Mouse (Mus musculus) limb, embryonic 10.5 days (tissue): ENCODE results near the gene Olfr169. TPM values are rescaled to one million over a fixed set of nuclear protein-coding genes. Genes with fewer than 3 reads are reported as not detected.
"Not testable (repeated sequence)": the region's sequence is repeated elsewhere in the genome, so short reads cannot be mapped to it uniquely, and the experiment has no call there.

Experiments used
- DNase-seq: peaks from one replicate; pipeline ENCODE4 v3.0.0-alpha.2; 2017; ENCODE audit warnings: low spot score
- H3K27ac ChIP-seq: fragments of 300-500 bp; sonication (generic); 2 replicates; pipeline ENCODE4 v1.5.1; 2016; ENCODE audit warnings: mild to moderate bottlenecking
- H3K27me3 ChIP-seq: fragments of 300-500 bp; sonication (generic); 2 replicates; pipeline ENCODE4 v1.6.1; 2016; ENCODE audit warnings: low read depth, mild to moderate bottlenecking; ENCODE audit not compliant: poor library complexity, severe bottlenecking
- H3K36me3 ChIP-seq: fragments of 300-500 bp; sonication (generic); 2 replicates; pipeline ENCODE4 v1.6.1; 2016; ENCODE audit warnings: mild to moderate bottlenecking, moderate library complexity
- H3K4me1 ChIP-seq: fragments of 300-500 bp; sonication (generic); 2 replicates; pipeline ENCODE4 v1.6.1; 2016
- H3K4me3 ChIP-seq: fragments of 300-500 bp; sonication (generic); 2 replicates; pipeline ENCODE4 v1.5.1; 2016; ENCODE audit warnings: mild to moderate bottlenecking, moderate library complexity
- H3K9me3 ChIP-seq: fragments of 300-500 bp; sonication (generic); replicated peaks from 2 replicates; pipeline ENCODE4 v1.6.1; 2016; ENCODE audit warnings: mild to moderate bottlenecking
- WGBS: fragments of 180-500 bp; shearing (Covaris S2); methylation state at CpG from one replicate; pipeline ENCODE4 v1.1.7; 2016; 5-methylcytosine and 5-hydroxymethylcytosine counted together
- polyA plus RNA-seq: library from polyadenylated mRNA; unstranded; fragments of >200 nt; fragmentation: Nextera tagmentation; extraction: Ambion mirVana; gene quantifications from 2 replicates; pipeline ENCODE4 v1.2.1, GENCODE M21; 2016

Olfr169 gene
- polyA plus RNA-seq = not detected in 2 replicates

GRCm38 (mm10) chr16:19571709-19572108, at the start of gene Olfr169:
TSS of gene Olfr169 (minus strand) at chr16:19571809.
- 95% methylated on average over 2 of the region's 2 CpGs for WGBS
- not testable (repeated sequence) for H3K36me3 ChIP-seq, H3K4me3 ChIP-seq, H3K27ac ChIP-seq, H3K27me3 ChIP-seq, H3K4me1 ChIP-seq, DNase-seq, H3K9me3 ChIP-seq

- not testable (repeated sequence) for H3K36me3 ChIP-seq, H3K27me3 ChIP-seq, DNase-seq, H3K9me3 ChIP-seq, H3K4me3 ChIP-seq, H3K4me1 ChIP-seq, H3K27ac ChIP-seq
- WGBS = 95% methylated on average over 2 of the region's 2 CpGs
Measured at GRCm38 (mm10) chr16:19611782-19612181, 40.2 kb upstream of the Olfr169 start, which contains the start of gene Olfr170. TSS of gene Olfr170 (minus strand) at chr16:19611882.

- WGBS = 64% methylated on average over 2 of the region's 2 CpGs
- DNase-seq = no peak
- Histone ChIP-seq H3K4me1 (no peaks in the 10 kb centered on the region), H3K36me3 (no peaks in the 10 kb centered on the region), H3K27ac (no peak overlapping the region), H3K9me3 (no peaks in the 10 kb centered on the region), H3K27me3 (no peaks in the 10 kb centered on the region), H3K4me3 (no peak overlapping the region)
Measured at GRCm38 (mm10) chr16:19603166-19603565, 31.6 kb upstream of the Olfr169 start.

GRCm38 (mm10) chr16:19553429-19553828, 18.2 kb downstream of the Olfr169 start:
- H3K36me3 ChIP-seq, DNase-seq, H3K27ac ChIP-seq, H3K4me3 ChIP-seq, H3K9me3 ChIP-seq, H3K4me1 ChIP-seq, H3K27me3 ChIP-seq: not testable (repeated sequence)
- WGBS = 89% methylated on average over 7 of the region's 7 CpGs

- H3K4me1 ChIP-seq, DNase-seq, H3K4me3 ChIP-seq, H3K27me3 ChIP-seq, H3K36me3 ChIP-seq, H3K27ac ChIP-seq, H3K9me3 ChIP-seq: not testable (repeated sequence)
- WGBS = 79% methylated on average over 3 of the region's 3 CpGs
Measured at GRCm38 (mm10) chr16:19552246-19552645, 19.4 kb downstream of the Olfr169 start.

GRCm38 (mm10) chr16:19535455-19535854, 36.2 kb downstream of the Olfr169 start, which contains the start of gene Olfr168:
TSS of gene Olfr168 (minus strand) at chr16:19535555.
- DNase-seq = no peak
- no peaks in the 10 kb centered on the region for H3K9me3 ChIP-seq
- no peak within 1 kb of the TSS for H3K4me3 ChIP-seq
- H3K27ac ChIP-seq = no peak within 1 kb of the TSS
- no peaks in the 10 kb centered on the region for H3K4me1 ChIP-seq
- H3K27me3 ChIP-seq = no peaks in the 10 kb centered on the region
- no peaks in the 10 kb centered on the region for H3K36me3 ChIP-seq

- no peak within 1 kb of the TSS for H3K4me3 ChIP-seq
- H3K27ac ChIP-seq = no peak within 1 kb of the TSS
- no peaks in the 10 kb centered on the region for H3K4me1 ChIP-seq
- no peaks in the 10 kb centered on the region; the same call in 1 of the 2 replicates for H3K9me3 ChIP-seq
- H3K27me3 ChIP-seq = no peaks in the 10 kb centered on the region
- no peak for DNase-seq
- no peaks in the 10 kb centered on the region for H3K36me3 ChIP-seq
- 89% methylated on average over 2 of the region's 2 CpGs for WGBS
Measured at GRCm38 (mm10) chr16:19522166-19522565, 49.4 kb downstream of the Olfr169 start, which contains the start of gene Olfr167. TSS of gene Olfr167 (minus strand) at chr16:19522266.

Other genes starting within 250 kb of the Olfr169 start
- gene Olfr165, start 148.7 kb downstream of the Olfr169 start, polyA plus RNA-seq = not detected in 2 replicates
- not detected in 2 replicates for gene Olfr166, start 88.1 kb downstream of the Olfr169 start, polyA plus RNA-seq
- not detected in 2 replicates for gene Olfr167, start 49.5 kb downstream of the Olfr169 start, polyA plus RNA-seq
- gene Olfr168, start 36.3 kb downstream of the Olfr169 start, polyA plus RNA-seq = not detected in 2 replicates
- not detected in 2 replicates for gene Olfr170, start 40.1 kb upstream of the Olfr169 start, polyA plus RNA-seq
- gene Olfr171, start 58.1 kb upstream of the Olfr169 start, polyA plus RNA-seq = not detected in 2 replicates
- 0.05 TPM in 2 replicates for gene Lamp3, start 134.6 kb upstream of the Olfr169 start, polyA plus RNA-seq
- 40.9 and 41.6 TPM in 2 replicates for gene B3gnt5, start 188.4 kb upstream of the Olfr169 start, polyA plus RNA-seq